Mouse (Mus musculus) layer of hippocampus, postnatal 10 days (tissue): Measurements from ENCODE around the gene Tent5b. TPM values are rescaled to one million over a fixed set of nuclear protein-coding genes. Genes with fewer than 3 reads are reported as not detected.

ENCODE experiments used
- DNase-seq, 2 experiments: peaks; one replicate each; pipeline ENCODE4 v3.0.0; 2021; ENCODE audit warnings: low spot score in 2 of 2
- total RNA-seq, 2 experiments: library from RNA; stranded (reverse); gene quantifications; 2 replicates each; pipeline ENCODE4 v1.2.3; 2021

Tent5b gene
- total RNA-seq, 2 experiments from 2014 or later: 0.21 TPM; not detected in 1

DNA sequence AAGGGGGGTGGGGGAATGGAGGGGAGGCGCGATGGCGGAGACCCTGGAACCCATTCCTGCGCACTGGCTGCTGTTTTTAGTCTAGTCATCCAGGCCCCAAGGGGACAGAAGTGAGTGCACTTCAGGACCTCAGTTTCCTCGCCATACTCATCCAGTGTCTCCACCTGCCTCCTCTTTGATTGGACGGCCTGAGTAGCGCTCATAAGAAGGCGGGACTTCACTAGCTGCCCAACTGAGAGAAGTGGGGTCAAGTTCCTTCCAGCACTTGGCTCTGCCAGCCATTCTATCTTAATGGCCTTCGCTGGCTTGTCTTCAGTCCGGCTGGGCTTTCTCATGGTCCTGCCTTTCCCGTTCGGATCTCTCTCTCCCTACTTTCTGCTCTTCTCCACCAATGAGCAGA lies 10.8 kb upstream of the Tent5b start:
- DNase-seq: no peak

DNA sequence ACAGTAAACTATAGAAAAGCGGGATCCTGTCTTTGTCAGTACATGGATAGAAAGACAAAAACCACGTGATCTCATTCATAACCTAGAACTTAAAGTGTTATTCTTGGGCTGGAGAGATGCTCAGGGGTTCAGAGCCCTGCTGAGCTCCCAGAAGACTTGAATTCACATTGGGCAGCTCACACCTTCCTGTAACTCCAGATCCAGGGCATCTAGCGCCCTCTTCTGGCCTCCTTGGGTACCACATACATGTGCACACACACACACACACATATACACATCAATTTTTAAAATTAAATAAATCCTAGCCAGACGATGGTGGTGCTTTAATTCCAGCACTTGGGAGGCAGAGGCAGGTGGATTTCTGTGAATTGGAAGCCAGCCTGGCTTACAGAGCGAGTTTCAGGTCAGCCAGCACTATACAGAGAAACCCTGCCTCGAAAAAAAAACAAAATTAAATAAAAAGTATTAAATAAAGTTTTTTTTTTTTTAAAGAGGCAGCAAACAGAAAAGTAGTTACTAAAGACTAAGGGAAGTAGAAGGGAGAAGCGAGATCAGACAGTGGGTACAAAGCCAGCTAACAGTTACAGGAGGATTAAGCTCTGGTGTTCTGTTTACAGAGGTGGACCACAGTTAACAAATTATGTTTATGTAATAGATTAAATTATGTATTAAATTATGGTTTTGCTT lies 8.7 kb upstream of the Tent5b start:
- DNase-seq: no peak

DNA sequence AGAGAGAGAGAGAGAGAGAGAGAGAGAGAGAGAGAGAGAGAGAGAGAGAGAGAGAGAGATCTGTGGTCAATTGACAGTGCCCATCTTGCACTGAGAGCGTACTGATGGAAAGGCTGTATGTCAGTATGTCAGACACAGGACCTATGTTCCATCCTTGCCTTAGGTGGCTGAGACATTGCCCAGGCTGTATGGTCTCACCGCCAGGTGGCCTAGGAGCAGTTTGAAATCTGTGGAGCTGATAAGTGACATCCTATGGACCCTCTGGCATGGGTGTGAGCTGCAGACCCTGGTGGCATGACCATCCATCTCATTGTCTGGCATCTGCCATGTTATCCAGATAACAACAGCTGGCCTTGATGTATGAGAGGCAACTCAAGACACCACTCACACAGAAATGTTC lies 6.1 kb upstream of the Tent5b start:
- no peak for DNase-seq

DNA sequence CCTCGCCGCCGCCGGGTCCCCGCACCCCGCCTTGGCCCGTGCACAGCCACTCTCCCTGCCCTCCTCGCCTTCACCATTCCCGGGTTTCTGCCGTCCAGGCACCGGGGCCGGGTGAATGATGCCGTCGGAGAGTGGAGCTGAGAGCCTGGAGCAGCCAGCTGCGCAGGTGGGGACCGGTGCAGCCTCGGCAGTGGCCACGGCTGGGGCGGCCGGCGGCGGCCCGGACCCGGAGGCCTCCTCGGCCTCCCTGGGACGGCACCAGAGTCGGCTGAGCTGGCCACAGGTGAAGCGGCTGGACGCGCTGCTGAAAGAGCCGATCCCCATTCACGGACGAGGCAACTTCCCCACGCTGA lies 229 bp downstream of the Tent5b start:
- DNase-seq: no peak

DNA sequence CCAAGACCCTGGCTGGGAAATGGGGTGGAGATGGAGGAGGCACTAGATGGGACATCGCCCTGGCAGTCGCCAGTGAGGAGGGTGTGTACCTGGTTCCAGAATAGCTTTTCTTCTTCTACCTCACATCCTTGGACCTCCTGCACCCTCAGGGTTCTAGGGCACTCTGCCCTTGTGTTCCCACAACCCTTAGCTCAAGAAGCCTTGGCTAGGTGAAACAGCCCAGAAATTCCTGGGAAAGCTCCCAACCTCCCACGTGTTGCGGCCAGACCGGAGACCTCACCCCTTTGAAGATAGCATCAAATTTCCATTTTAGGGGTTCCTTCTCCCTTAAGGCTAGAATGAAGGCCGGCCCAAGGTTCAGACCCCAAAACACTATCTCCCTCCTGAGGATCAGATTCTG lies 822 bp downstream of the Tent5b start:
- no peak for DNase-seq

DNA sequence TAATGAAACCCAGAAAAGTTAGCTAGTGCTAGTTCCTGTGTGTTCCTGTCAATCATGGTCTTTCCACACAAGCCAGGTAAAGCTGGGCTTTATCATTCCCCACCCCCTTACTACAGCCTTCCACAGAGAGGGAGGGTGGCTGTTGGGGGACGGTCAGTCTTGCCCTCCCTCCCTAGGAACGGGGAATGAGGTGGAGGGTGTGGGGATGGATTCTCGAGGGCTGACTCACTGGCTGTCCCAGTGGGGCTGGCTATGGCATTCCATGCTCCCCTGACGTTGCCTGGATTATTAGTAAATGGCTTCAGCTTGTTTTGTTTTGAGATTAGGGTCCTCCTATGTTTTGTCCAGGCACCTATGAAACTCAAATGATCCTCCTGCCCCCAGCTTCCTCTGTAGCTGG lies 1.6 kb downstream of the Tent5b start:
- DNase-seq: no peak

DNA sequence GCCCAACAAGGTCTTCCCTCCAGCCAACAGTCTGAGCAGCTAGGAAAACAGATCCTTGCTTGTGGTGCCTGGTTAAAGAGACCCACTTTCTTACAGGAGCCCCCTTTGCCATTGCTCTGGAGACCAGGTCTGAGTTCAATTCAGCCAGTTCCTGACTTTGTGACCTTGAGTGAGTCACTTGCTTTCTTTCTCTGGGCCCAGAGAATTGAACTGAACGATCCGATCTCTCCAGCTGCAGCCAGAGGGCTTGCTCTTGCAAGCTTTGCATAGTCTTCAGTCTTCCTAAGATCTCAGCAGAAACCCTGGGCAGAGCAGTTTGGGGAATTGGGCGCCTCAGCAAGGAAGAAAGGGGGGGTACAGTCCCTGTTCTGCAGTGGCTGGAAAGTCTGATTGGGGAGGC lies 2.5 kb downstream of the Tent5b start:
- DNase-seq: no peak

DNA sequence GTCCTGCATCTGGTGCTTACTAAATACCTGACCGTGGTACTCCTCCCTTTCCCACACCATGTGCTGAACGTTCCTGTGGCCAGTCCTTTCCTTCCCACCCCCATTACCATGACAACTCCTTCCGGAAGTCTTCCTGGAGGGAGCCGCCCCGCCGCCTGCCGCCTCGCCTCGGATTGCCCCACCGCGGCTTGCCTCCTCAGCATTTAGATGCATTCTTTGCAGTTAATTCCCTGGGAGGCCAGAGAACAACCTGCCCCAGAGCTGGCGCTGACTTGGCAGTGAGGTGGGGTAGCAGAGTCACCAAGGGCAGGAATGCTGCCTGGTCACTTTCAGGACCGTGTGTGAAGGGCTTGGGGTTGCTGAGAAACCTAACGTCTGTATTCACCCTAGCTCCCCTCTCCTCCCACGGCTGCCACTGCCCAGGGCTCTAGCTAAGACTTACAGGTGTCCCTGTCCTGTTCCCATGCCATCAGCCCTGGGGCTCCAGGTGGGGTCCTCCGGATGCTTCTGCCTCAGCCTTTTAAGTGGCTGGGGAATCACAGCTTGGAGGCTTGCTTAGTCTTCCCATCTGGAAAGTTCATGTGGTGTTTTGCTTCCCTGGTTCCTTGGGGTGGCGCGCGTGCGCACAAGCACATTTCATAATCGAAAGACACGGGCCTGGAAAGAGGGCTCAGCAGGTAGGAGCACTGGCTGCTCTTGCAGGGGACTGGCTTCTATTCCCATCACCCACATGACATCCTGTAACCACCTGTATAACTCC lies 4.5 kb downstream of the Tent5b start:
- peak in 1 of 2 experiments; percentile 29 for DNase-seq

DNA sequence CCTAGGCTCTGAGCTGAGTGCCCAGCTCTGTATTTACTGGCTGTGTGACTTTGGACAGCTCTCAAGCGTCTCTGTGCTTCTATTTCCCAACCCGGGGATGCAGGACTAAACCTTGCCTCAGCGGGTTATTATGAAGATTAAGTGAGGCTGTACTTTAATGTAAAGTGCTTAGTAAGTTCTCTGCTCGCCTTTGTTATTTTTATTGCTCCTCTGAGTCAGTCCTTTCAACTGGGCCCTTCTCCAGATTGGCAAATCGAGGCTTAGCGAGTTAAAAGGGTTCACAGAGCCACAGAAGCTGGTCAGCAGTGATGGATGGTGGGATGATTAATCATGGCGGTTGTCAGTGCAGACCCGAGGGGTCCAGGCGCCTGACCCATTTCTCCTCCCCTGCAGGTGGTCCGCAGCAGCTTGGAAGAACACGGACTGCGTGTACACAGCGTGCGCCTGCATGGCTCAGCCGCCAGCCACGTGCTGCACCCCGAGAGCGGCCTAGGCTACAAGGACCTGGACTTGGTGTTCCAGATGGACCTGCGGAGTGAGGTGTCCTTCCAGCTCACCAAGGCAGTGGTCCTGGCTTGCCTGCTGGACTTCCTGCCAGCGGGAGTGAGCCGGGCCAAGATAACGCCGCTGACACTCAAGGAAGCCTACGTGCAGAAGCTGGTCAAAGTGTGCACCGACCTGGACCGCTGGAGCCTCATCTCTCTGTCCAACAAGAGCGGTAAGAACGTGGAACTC lies 5.9 kb downstream of the Tent5b start:
- no peak for DNase-seq

DNA sequence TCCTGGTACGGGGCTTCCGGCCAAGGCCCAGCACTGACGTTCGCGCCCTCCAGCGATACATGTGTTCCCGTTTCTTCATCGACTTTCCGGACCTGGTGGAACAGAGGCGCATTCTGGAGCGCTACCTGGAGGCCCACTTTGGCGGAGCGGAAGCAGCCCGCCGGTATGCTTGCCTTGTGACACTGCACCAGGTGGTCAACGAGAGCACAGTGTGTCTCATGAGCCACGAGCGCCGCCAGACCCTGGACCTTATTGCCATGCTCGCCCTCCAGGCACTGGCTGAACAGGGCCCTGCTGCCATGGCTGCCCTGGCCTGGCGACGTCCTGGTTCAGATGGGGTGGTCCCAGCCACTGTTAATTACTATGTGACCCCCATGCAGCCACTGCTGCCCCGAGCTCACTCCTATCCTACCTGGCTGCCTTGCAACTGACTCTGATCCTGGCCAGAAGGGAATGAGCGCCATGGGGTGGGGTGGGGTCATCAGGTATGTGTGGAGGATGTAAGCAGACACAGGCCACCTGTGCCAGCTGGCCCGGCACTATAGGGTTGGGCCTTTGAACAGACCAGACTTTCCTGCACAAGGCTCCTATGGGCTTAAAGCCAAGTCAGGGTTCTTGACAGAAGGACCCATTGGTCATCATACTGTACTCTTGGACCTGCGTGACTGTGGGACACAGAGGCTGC lies 6.9 kb downstream of the Tent5b start:
- no peak for DNase-seq

DNA sequence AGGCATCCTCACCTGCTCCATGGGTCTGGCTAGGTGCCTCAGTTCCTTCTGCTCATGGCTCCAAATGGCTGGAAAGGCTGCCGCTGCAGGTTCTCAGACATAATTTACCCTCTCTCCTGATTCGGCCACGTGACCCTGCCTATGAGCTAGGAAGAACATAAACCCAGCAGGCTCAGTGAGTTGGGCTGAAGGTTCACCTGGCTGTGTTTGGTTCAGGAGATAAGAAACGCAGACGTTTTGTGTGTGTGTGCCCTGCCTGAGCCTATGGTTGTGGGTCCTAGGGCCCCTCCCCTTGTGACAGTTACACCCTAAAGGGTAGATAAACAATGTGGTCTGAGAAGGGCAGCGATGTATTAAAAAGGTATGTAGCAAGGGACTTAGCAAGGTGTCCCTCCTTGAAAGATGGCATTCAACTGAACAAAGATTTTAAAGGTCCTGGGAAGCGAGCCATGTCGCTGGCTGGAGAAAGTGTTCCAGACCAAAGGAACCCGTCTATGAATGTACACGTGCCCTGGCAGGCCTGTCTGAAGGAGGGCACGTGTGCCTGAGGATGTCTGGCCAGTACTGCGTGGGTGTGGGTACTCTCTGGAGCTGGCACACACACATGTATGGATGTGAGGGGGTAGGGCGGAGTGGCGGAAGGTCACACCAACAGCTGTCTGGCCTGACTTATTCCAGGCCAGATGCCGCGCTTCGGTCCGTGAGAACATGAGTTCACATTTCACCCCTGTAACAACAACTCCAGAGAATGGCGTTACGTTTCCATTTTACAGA lies 8.9 kb downstream of the Tent5b start:
- DNase-seq: no peak

DNA sequence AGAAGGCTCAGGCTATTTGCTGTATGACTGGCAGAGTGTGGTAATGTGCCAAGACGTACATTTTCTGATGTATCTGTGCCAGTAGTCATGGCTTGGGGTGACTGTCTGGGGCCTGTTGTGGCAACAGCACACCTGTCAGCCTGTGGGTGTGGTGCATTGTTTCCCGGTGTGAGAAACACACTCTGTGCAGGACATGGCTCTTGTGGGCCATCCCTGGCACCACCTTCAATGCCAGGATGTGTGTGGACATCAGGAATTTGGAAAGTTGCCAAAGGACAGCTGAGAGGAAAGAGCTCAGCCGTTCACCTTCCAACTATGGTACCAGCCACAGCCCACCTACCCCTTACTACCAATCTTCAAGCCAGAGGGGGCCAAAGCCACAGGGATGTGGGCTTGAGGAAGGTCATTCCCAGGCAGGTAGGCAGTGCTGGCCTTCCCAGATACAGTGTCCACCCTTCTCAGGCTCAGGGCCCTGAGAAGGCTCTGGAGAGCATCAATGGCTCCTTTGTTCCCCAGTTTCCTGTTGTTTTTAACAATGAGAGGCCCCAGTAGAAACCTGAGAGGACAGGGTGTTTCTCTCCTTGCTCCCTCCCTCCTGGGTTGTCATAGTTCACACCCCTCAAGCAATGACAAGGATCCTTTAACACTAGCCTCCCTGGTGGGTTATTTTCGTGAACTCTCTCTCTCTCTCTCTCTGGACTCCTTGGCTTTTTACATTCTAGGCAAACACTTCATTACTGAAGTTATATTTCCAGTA lies 9.7 kb downstream of the Tent5b start:
- no peak for DNase-seq

DNA sequence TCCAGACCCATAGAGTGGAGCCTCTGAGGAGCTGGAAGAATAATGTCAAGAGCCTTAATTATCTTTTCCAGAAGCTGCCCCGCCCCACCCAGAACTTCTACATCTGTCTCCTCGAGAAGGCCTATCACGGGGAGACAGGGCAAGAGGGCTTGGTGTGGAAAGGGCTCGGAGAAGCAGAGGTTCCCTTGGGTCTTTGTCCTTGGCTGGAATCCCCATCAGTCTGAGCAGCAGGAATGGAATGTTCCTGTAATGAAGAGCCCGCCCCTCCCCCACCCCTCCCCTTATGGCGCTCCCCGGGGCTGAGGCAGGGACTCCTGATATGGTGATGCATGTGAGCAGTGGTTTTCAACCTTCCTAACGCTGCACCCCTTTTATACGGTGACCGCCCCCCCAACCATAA lies 11.9 kb downstream of the Tent5b start:
- no peak for DNase-seq

DNA sequence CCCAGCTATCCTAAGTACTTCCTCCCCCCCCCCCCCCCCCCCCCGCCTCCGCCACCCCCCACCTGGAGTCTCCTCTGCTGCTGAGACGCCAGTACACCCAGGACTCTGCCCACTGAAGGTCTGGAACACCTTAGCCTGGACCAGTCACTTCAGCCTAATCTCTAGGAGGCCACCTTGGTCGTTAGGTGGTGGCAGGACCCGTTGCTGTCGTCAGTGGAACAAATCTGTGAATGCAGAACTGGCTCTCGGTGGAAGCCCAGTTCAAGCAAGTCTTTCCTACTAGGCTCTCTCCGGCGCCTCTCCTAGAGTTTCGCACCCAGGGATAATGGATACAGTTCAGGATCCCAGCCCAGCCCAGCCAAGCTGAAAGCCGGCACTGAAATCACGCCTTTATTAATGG lies 14.0 kb downstream of the Tent5b start:
- no peak for DNase-seq

DNA sequence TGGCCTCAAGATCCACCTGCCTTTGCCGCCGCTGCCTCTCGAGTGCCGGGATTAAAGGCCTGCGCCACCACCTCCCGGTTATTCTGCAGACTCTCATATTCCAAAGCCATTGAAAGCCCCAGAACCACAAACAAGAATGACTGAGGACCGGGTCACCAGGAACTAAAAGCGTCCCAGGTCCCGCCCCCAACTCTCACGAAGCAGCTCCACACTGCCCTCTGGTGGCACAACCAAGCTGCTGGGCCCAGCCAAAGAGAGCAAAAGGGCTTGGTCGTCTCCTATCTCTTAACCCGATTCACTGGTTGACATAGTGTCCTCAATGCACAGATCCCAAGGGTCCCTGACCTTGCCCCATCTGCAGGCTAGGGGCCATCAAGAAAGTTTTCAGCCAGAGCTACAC lies 14.5 kb downstream of the Tent5b start:
- DNase-seq: peak; percentile 92 to 93

DNA sequence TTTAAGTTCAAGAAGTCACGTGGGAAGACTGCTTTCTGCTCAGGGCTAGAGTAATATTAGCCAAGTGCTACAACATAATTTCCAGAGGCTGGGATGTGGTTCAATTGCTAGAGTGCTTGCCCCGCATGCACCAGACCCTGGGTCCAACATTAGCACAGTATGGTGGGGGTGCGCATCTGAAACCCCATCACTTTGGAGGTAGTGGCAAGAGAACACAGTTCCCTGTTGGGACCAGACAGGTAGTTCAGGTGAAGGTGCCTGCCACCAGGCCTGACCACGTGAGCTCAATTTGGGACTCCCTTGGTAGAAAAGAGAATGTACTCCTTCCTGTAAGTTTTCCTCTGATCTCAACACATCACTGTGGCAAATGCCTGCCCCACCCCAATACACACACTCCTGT lies 14.9 kb downstream of the Tent5b start:
- no peak for DNase-seq

DNA sequence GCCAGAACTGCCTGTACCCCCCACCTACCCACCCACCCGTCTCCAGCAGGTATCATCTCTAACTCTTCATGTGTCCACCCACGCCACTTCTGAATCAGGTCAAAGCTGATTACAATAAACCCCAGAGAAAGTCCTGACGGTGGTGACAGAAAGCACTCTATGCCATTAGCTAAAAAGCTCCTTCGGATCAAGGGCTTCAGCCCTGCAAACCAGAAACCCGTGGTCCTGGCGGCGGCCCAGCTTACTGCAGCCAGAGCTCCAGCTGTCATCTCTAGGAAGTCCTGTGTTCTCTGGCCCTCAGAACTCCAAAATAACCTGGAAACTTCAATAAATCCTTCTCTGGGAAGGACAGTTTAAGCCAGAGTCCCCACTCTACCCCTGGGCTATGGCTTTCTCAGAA lies 15.8 kb downstream of the Tent5b start:
- no peak for DNase-seq

DNA sequence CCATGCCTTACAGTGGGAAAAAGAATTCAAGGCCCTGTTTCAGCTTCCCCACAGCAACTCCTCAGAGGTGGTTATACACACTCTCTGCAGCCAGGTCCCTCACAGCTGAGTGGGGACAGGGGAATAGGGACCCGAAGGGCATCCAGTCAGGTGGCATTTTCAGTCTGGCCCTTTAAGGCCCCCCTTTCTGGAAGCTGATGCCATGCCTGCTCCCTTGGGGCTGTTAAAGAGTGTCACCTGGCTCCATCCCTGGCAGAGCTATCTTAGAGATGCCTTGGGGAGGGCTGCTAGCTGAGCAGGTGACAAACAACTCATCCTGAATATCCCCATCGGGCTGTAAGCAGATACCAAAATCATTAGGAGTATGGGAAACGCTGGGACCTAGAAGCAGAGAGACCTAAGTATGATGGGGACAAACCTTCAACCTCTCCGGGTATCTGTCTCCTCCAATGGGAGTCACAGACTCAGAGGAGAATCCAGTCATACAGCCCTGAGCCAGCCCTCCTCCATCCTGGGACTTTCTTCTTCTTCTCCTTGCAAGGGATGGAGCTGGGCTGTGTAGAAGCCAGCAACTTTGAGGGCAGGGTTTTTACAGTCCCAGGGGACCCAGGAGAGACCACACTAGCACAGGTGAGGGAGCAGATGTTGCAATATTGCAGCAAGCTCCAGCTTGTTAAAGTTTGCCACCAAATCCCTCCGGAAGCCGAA lies 17.0 kb downstream of the Tent5b start:
- no peak for DNase-seq

DNA sequence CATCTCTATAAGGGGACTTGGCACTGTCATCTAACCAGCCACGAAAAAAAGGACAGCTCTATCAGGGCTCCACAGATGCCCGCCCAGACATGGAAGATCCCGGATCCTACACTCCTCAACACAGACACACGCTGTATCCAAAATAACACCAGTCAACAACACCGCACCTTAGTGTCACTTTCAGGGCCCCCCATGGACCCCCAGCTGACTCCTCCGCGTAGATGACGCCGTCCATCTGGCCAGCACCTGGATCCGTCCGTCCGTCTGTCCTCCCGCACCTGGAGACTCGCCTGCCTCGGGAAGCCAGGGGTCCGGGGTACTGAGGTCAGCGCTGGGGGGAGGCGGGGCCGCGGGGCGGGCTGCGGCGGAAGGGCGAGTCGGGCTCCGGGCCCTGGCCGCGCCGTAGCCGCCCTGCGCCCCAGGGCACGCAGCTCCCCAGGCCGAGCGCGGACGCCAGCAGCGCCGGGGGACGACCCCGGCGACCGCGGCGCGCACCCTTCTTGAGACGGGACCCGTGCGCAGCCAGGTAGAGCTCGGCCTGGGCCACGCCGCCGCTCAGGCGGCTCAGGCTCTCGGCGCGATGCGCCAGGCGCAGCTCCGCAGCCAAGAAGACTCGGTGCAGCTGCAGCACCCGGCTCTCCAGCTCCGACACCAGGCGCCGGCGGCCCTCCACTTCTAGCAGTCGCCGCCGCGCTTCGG lies 17.7 kb downstream of the Tent5b start:
- peak; percentile 29 to 51 for DNase-seq
